Mouse (Mus musculus) bone marrow, adult 2 months (tissue): ENCODE measurements around the gene Slc43a3.

Experiments
- CTCF ChIP-seq: fragments of 200-500 bp; IDR thresholded peaks from 2 replicates; pipeline ENCODE4 v1.5.1; 2011; ENCODE audit warnings: low read length, control low read depth; ENCODE audit not compliant: control insufficient read depth, insufficient read depth
- POLR2A ChIP-seq: fragments of 200-500 bp; IDR thresholded peaks from 2 replicates; pipeline ENCODE4 v1.6.1; 2011; ENCODE audit warnings: low read depth, mild to moderate bottlenecking, control low read depth, low read length, borderline replicate concordance; ENCODE audit not compliant: control insufficient read depth

- TF ChIP-seq CTCF (no peak), POLR2A (no peak)
Measured at GRCm38 (mm10) chr2:84996376-84996775, 60.0 kb downstream of the Slc43a3 start.
